Mouse (Mus musculus) spleen, postnatal 36 days (tissue): ENCODE measurements around the gene Slf2.
A peak's percentile ranks its signal among the peaks of the same experiment; 100 is the strongest.

Experiments used
- DNase-seq, 2 experiments: peaks; one replicate each; pipeline ENCODE4 v3.0.0; 2022; ENCODE audit warnings: low spot score in 2 of 2, mixed read lengths in 1 of 2

Slf2 gene

DNA sequence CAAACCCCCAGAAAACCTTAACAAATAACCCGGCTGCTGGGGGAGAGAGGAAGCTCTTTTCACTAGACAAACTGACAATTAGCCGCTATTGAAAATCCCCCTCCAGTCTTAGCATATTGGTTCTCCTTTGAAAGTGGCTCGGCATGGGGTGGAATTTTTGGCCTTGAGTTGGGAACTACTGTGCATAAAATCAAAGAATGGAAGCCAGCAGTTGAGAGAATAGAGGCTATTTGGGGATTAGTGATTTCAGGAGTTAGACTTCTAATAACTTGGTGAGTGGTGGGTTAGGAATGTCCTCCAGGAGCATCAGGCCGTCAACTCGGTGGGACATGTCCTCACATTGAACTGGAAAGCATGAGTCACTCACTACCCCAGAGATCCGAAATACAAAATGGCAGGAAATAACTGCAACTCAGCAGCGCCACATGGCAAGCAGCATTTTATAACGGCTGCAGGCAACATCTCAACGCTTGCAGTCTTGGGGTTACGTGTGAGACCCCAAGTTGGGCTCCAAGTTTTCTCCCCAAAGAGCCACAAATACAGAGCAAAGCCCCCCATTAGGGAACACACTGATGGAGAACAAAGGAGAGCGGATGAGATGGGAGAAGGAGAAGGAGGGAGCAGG, 22.0 kb upstream of the Slf2 start:
- no peak for DNase-seq

DNA sequence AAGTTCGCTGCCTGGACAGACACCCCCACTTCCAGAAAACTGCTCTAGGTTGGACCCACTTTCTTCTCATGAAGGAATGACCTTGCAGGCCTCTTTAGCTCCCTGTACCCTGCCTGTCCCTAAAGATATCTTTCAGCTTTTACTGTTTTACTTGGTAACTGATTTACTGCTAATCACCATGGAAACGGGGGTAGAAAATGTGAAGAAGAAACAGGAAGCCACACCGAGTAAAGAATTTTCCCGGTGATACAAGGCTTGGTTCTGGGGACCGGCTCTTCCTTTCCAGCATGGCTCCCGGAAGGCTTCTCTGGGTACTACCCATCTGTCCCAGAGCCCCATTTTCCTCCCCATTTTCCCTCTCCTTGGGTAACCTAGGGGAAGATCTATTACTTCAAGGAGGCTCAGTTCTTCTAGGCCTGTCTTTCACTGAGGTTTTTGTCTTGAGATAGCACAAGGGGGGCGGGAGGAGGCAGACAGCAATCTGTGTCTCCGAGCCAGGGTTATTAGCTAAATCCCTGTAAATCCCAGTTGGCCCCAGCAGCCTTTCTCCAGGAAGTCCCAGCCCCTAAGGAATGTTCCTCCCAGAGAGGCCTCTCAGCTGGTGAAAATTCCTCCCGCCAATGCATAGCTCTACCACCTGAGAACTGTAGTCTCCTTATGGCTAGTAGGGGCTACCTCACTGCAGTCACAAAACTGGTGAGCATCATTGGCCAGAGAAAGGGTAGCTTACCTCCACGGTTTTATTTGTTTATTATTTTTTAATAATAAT, 16.3 kb upstream of the Slf2 start:
- DNase-seq = no peak

DNA sequence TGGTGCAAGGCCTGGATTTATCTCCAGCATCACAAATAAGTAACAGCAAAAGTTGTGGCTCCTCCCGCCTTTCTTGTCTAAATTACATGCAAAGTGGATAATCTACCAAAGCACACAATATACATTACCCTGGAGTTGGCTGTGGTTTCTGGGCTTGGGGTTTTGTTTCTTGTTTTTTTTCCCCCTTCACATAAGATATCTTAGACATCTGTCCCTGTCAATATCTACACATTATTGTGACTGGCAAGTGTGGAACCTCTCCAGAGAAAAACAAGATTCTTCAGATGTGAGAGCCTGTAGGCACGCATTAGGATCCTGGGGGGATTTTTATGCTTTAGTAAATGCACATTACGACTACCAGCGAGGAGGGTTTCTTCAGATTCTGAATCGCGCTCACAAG, 12.8 kb upstream of the Slf2 start:
- DNase-seq = no peak

DNA sequence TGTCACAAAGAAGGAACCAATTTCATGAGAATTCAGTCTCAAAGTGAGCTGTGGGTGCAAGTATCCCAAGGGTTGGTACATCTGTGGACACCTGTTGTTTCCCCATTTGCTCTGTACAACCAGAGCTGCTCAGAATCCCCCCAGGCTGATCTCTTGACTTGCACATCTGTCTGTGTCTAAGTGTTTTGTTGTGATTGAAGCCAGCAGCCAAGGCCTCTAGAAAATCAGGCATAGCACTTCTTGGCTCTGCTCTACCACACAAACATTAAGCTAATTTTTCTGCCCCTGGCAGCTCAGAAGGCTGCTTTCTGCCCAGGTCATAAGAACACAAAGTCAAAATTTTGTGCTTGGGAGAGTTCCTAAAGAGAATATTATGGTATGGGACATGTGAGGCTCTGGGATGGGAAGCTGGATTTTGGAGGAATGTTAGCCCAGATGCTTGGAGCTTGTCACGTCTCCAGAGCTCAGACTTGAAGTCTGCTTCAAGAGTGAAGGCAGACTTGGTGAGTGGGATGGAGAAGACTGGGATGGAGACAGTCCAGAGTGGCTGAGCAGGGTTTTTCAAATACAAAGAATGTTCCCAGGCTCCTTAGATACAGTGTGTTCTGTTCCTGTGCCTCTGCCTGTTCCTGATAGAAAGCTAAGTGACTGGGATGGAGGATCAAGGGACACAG, 9.3 kb upstream of the Slf2 start:
- no peak for DNase-seq

DNA sequence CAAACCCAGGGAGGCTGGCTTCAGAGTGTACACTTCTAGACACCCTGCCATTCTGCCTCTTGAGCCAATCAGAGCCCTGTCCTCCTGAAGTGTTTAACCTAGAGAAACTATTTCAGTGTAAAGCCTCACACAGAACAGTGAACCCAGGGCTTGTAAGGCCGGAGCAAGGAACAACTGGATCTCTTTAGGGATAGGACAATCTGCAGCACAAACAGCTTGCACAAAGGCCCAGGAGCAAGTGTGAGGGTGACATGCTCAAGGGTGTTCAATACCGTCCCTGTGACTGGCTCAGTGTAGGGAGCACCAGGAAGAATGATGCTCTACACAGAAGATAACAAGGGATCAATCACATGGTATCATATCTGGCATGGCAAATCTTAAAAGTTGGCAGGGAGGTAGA, 8.4 kb upstream of the Slf2 start:
- DNase-seq = no peak

DNA sequence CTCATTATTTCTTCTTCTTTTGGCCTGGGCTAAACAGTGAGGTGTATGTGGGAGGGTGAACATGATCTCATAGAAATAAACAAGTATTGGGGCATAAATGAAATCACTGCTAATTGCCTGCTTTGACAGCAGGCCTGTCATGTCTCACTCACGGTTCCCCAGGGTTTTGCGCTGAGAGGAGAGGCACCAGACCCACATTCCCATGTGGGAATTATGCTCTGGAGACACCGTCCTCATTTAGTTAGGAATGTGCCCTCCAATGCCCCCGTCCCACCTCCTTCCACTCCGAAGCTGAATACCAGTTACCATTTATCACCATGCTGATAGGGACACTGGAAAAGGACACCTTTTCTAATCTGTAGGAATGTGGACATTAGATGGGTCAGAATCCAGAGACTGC, 6.3 kb upstream of the Slf2 start:
- DNase-seq = no peak

DNA sequence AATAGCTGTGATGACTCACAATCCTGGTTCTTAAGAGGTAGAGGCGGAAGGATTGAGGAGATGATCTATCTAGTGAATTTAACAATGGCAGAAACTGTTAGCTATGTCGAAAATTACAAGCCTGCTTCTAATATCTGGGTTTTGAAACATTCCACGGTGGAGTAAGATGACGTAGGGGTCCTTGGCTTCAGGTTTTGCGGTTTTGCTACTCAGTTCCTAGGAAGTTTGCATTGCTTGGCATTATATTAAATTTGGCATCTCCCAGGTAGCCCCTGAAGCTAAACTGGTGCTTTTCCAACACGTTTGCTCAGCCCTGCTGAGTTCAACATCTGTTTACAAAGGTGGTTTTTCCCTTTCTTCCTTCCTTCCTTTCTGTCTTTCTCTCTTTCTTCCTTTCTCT, 4.2 kb upstream of the Slf2 start:
- no peak for DNase-seq

DNA sequence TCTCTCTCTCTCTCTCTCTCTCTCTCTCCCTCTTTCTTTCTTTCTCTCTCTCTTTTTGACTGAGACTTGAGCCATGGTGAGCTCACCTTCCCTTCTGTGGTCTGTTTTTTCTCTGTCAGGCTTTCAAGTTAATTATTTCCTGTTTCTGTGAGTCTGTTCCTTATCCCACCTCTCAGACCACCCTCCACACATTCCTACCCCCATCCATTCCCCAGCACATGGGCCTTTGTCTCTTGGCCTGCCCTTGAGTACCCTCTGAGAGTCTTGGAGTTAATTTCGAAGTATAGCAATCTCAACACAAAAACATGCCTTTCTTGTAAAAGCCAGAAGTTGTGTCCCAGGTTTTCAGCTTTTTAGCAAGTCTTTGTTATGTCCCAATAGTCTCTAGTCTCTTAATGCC, 3.7 kb upstream of the Slf2 start:
- no peak for DNase-seq

DNA sequence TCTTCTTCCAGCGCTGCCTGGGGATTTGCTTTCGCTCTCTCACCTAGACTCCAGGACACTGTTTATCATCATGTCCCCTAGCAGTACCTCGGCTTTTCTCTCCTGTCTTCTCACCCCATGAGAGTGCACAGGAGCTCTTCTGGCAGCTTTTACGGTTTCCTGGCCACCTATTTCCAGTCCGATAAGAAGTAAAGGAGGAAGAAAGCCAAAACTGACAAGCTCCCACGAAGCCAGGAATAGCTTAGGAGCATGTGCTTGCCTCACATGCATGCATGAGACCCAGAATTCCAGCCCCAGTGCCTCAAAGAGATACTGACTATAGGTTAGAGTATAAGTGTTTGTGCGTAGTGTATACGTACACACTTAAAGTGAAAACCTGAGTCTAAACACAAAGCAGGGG, 2.8 kb upstream of the Slf2 start:
- no peak for DNase-seq

DNA sequence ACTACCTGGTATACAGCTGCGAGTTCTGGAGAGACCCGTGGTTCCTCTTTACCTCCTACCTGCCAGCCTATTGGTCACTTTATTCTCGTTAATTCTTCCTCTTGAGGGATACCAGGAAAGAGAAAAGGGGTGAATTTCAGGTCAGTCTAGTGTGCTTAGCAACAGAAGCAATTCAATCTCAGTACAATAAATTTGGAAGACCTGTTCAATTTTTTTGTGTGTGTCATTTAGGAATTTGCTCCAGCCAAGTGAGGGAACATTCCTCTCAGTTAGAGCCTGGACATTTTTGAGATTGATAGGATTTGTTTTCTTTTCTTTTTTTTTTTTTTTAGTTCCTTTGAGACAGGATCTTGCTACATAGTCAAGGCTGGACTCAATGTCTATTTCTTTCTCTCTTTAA, 1.7 kb upstream of the Slf2 start:
- no peak for DNase-seq

DNA sequence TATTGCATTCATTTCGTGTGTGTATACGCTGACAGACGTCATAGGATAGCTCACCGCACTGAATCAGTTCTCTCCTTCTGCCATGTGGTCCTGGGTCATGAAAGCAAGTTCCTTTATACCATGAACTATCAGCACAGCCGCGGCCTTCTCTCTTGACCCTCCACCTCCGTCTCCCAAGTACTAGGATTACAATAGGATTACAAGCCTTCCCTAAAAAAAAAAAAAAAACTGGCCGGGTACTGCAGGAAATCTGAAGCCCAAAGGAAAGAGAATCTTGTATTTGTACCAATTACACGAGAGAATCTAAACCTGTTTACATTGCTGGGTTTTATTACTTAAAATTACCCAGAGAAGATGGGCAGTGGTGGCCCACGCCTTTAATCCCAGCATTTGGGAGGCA, 1.3 kb upstream of the Slf2 start:
- DNase-seq = no peak

DNA sequence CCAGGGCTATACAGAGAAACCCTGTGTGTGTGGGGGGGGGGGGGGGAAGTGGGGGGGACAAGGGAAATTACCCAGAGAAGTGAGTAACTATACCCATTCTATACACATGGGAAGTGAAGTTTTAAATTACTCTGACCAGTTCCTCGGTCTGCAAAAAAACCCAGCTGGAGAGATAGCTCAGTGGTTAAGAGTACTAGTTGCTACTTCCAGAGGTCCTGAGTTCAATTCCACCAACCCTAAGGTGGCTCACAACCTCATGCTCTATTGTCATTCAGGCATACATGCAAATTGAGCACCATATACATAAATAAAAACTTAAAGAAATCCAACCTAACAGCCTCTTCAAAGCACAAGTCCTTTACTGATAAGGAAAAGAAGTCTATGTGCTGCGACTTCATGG, 829 bp upstream of the Slf2 start:
- DNase-seq = peak; percentile 5 to 22

DNA sequence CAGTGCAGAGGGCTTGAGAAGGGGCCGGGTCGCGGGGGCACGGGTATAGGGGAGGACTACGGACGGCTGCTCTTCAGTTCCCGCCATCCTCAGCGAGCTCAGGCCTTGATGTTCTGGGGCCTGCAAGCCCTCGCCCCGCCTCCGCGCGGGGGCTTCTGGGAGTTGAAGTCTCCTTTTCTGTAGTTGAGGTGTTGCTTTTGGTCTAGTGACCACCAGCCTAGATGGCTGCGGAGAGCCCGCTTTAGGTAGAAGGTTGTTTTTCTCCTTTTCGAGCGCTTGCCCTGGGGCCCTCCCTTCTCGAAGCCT, 456 bp downstream of the Slf2 start:
- peak; percentile 88 to 92 for DNase-seq

DNA sequence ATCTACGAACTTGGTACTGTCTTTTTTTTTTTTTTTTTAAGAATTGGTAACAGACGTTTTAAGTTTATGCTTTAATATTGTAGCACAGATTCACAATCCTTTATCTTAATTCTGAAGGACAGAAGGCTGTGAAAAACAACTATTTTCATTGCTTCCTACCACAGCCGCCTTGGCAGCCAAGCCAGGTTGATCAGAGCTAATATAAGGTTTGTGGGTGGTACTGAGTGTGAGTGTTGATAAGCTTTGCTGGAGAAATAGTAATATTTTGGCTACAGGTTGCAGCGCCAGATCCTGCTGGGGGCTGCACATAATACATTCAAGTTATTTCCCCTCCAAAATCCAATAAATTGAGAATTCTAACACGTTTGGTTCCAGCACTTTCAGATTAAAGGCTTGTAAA, 1.1 kb downstream of the Slf2 start:
- DNase-seq = no peak

DNA sequence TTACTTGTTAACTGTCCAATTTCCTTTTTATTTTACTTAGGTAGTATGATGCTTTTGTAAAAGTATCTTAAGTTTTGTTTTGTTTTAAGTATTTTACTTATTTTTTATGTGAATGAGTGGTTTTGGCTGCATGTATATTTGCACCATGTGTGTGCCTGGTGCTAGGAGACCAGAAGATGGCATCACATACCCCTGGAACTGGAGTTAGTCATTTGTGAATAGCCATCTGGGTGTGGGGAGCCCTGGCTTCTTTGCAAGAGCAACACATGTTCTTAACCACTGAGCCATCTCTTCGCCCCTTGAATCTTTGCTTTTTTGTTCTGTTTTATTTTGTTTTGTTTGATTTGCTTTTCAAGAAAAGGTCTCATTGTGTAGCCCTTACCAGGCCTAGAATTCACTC, 2.2 kb downstream of the Slf2 start:
- no peak for DNase-seq

DNA sequence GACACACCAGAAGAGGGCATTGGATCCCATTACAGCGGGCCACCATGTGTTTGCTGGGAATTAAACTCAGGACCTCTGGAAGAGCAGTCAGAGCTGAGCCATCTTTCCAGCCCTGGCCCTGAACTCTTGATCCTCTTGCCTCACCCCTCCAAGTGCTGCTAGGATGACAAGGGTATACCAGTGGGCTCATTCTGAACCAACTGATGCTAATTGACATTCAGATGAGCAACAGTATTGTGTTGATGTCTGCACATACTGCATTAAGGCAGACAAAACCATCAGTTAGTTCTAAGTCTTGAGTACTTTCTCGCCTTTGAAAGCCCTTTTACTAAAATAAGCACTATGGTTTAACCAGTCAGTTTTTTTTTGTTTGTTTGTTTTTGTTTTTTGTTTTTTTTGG, 28.7 kb downstream of the Slf2 start:
- DNase-seq = no peak

DNA sequence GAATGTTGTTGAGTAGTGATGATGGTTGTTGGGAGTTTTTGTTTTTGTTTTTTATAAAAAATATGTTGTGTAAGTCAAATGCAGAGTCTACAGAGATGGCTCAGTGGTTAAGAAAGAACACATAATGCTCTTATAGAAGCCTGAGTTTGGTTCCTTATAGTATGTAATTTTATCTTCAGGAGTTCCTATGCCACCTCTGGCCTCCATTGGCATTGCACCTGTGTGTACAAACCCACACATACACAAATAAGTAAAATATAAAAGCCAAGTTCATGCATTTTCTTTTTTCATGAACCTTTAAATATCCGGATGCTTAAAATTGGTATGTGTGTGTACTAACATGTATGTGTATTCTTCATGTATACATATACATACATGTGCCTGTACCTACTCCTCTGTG, 35.0 kb downstream of the Slf2 start:
- no peak for DNase-seq

DNA sequence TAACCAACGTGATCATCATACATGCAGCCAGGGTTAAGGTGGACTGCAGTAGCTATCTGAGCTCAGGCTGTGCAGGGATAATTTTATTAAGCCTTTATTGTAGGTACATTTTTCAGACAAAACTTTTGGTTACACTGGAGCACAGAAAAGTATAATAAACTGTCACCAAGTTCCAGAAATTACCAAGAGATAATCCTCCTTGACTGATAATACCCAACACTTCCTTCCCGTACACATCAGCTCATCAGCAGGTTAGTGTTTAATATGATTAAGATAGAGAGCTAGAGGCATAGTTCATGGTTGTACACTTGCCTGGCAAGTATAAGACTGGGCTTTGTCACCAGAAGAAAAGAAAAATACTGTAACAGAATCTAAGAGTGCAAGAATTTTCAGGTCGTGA, 37.4 kb downstream of the Slf2 start:
- DNase-seq = no peak

DNA sequence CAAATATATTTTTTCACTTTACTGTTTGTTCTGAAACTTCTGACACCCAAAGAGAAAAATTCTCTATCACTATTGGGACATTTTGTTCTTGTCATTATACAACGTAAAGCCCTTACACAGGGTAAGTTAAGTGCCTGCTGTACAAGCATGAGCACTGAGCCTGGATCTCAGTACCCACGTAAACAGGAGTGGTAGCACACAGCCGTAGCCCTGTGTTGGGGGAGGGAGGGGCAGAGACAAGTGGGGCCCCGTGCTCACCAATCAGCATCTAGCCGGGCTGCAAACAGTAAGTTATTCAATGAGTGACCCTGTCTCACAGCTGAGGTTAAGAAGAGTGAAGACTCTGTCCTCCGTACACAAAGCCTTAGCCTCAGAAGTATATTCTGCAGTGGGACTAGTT, 45.7 kb downstream of the Slf2 start:
- DNase-seq = no peak

DNA sequence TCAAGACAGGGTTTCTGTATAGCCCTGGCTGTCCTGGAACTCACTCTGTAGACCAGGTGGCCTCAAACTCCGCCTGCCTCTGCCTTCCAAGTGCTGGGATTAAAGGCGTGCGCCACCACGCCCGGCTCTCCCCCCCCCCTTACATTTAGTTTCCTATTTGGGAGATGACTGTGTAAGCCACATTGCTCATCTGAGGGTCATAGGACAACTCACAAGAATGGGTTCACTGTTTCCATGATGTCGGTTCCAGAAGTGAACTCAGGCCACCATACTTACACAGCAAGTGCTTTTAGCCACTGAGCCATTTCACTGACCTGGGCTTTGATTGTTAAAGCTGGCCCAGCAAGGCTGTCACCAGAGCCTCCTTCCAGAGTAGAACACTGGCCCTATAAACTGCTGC, 46.2 kb downstream of the Slf2 start:
- no peak for DNase-seq

DNA sequence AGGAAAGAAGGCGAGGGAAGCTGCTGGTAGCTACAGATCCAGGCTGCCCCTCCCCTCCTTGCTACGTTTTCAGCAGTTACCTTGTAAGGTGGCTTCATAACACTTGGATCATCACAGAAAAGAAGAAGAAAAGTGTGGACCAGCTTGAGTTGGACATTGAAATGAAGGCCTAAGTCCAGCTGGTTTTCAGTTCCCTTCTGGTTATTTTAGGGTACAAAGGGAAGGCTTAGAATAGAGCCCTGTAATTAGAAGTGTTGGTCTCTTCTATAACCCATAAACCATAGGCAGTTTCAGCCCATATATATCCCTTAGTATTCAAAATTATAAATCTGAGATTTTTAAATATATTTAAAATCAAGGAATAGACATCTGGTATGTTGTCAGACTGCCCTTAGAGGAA, 49.8 kb downstream of the Slf2 start:
- DNase-seq = no peak

DNA sequence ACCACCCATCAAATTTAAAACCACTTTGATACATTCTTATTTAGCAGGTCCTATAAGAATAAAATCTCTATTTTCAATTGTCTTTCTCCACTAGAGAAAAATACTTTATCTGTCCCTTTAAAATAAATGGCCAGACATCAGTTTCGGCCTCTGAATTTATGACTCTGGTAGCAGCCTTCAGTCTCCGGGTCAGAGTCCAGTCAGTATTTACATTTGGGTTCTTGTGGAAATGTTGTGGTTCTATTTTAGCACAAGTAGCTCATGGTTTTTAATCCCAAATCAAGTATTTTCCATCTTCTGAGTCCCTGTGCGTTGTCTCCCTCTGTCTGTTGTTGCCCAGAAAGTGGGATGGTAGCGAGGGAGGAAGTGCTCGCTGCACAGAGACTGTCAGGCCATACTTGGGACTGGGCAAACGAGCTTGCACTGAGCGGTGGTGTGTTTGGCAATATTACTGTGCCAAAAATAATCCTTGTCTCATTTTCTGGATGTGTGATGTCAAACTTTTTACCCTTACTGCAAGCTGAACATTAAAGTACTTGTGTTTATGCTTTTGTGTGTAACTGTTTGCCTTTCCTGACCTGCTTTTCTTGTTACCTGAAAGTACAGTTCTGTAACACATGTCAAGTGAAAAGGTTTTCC, 51.6 kb downstream of the Slf2 start:
- no peak for DNase-seq

DNA sequence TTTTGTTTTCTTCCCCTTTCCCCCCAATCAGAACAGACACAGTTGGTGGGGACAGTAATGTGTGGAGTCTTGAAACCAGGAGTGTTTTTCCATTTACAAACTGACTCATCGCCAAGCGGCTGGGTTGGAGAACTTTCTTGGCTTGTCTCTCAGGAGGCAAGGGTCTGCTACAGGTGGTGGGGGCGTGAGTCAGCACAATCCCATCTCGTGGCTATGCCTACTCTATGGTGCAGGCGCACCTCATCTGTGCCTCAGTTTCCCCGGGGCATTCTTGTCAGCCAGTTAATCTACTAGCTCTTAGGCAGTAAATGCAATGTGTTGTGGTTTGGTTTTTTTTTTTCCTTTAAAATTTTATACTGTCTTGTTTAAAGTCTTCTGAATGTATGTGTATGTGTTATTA, 52.4 kb downstream of the Slf2 start:
- no peak for DNase-seq
